In genomic region chr7:83616268-83616667, GRCm38 (mm10) we compare ENCODE assay signal across 20 mouse cellular contexts. TPM values are rescaled to one million over a fixed set of nuclear protein-coding genes. Genes with fewer than 3 reads are reported as not detected.
DNase-seq lines count a peak whose midpoint lies in the region; ATAC-seq and TF ChIP-seq lines count a peak whose summit lies in the region.
"Had no signal": no experiment of that assay in that cellular context is flagged by ENCODE, and none has a peak within 500 bp of the region (broad histone marks: within the 10 kb centered on the region; RNA-seq: fewer than 3 reads in every experiment).

No protein-coding gene starts in this region.

- no peaks in the 10 kb centered on the region for H3K9me3 ChIP-seq in kidney, postnatal 0 days (replicated peaks; ENCODE audit: low read length)
- H3K9me3 ChIP-seq: embryonic facial prominence, embryonic 10.5 days; midbrain, embryonic 15.5 days; stomach, embryonic 15.5 days had no signal

- TF ChIP-seq POLR2A in bone marrow, adult 2 months (IDR thresholded peaks at IDR 0.05; ENCODE audit: borderline replicate concordance, control insufficient read depth, low read depth, low read length), result no peak

- peak; percentile 19 for DNase-seq in kidney, postnatal 0 days (ENCODE audit: low spot score)
- no peak for DNase-seq in kidney, adult 11 months
- peak; percentile 81 for DNase-seq in A20 (ENCODE audit: low read depth, low spot score)
- peak; percentile 39 to 42 for DNase-seq in monocyte, adult 2 months (ENCODE audit: low read depth in 1 of 2, low spot score in 2 of 2)
- DNase-seq in thymus, postnatal 25 days, result no peak
- DNase-seq in gastrocnemius, postnatal 36 days, result no peak
- DNase-seq: adrenal gland, postnatal 10 days; cerebellum, adult 18-20 months; gastrocnemius, adult 2 months; kidney, adult 18-20 months; kidney, postnatal 4 days; right cerebral cortex, postnatal 4 days; thymus, adult 18-20 months had no signal

- intact Hi-C loops in gastrocnemius, postnatal 36 days (cut with DNase I), result no loop called here

- 64% methylated on average over 3 of the region's 3 CpGs for WGBS in kidney, postnatal 0 days
- 34% methylated on average over 3 of the region's 3 CpGs for WGBS in bone marrow, adult 2 months

- ATAC-seq in kidney, postnatal 0 days (replicated peaks; ENCODE audit: low FRiP score, low read depth), result no peak
- ATAC-seq: midbrain, embryonic 15.5 days; Patski had no signal

- no peak overlapping the region for H3K27ac ChIP-seq in kidney, postnatal 0 days
- peak overlapping the region; percentile 2; the same call in 1 of the 2 replicates for H3K27ac ChIP-seq in bone marrow, adult 2 months (ENCODE audit: control insufficient read depth, insufficient read depth, low read depth, low read length, poor library complexity)
- H3K27ac ChIP-seq: embryonic facial prominence, embryonic 10.5 days; gastrocnemius, adult 2 months; liver, embryonic 14.5 days; midbrain, embryonic 15.5 days; stomach, embryonic 15.5 days had no signal

- H3K27me3 ChIP-seq in kidney, postnatal 0 days (ENCODE audit: insufficient read depth, low read length), result no peaks in the 10 kb centered on the region
- H3K27me3 ChIP-seq: midbrain, embryonic 15.5 days; Patski; stomach, embryonic 15.5 days had no signal

- no peaks in the 10 kb centered on the region for H3K36me3 ChIP-seq in kidney, postnatal 0 days (ENCODE audit: insufficient read depth, low read length)
- H3K36me3 ChIP-seq: embryonic facial prominence, embryonic 10.5 days; midbrain, embryonic 15.5 days; stomach, embryonic 15.5 days had no signal

- TF ChIP-seq CTCF in kidney, postnatal 0 days (IDR thresholded peaks at IDR 0.05; ENCODE audit: low read depth), result no peak
- TF ChIP-seq CTCF in bone marrow, adult 2 months (IDR thresholded peaks at IDR 0.05; ENCODE audit: control insufficient read depth, insufficient read depth, low read length), result no peak

- H3K4me1 ChIP-seq in kidney, postnatal 0 days (replicated peaks; ENCODE audit: insufficient read depth, low read length), result peaks cover 10% of the 10 kb centered on the region; the same call in 1 of the 2 replicates
- H3K4me1 ChIP-seq in bone marrow, adult 2 months (ENCODE audit: control insufficient read depth, insufficient read depth, low read length), result peaks cover 2% of the 10 kb centered on the region; the same call in 1 of the 2 replicates
- H3K4me1 ChIP-seq: midbrain, embryonic 15.5 days; stomach, embryonic 15.5 days had no signal

- H3K4me3 ChIP-seq in kidney, postnatal 0 days (replicated peaks; ENCODE audit: low read depth, low read length), result no peak overlapping the region
- H3K4me3 ChIP-seq in bone marrow, adult 2 months (replicated peaks; ENCODE audit: control insufficient read depth, low read depth, low read length), result no peak overlapping the region
- H3K4me3 ChIP-seq: embryonic facial prominence, embryonic 10.5 days; gastrocnemius, adult 2 months; midbrain, embryonic 15.5 days; stomach, embryonic 15.5 days had no signal

- H3K4me2 ChIP-seq in kidney, postnatal 0 days (ENCODE audit: low read length), result no peak overlapping the region
- H3K4me2 ChIP-seq: midbrain, embryonic 15.5 days; stomach, embryonic 15.5 days had no signal

- H3K9ac ChIP-seq in kidney, postnatal 0 days (ENCODE audit: low read depth, low read length), result no peak overlapping the region
- H3K9ac ChIP-seq: liver, embryonic 14.5 days; midbrain, embryonic 15.5 days; stomach, embryonic 15.5 days had no signal

RNA-seq across cellular contexts. Expression of gene Stard5, which starts 15.5 kb away (rescaled TPM):
- polyA plus RNA-seq in kidney, postnatal 0 days (2015; fragmentation: Nextera tagmentation; extraction: Ambion mirVana), result 45.9 and 51.2 TPM in 2 replicates
- 6.4 and 9.0 TPM in 2 replicates for polyA plus RNA-seq in bone marrow, adult 2 months (2011; ENCODE audit: insufficient read depth, insufficient read length, low replicate concordance, missing spikeins)
- 1 to 10 TPM; 4.2 to 4.7 TPM for total RNA-seq in gastrocnemius, postnatal 36 days (2021)

RNA-seq across cellular contexts. Expression of gene Tmc3, which starts 31.5 kb away (rescaled TPM):
- 1.9 and 2.3 TPM in 2 replicates for polyA plus RNA-seq in kidney, postnatal 0 days (2015; fragmentation: Nextera tagmentation; extraction: Ambion mirVana)
- 0.65 and 0.86 TPM in 2 replicates for polyA plus RNA-seq in bone marrow, adult 2 months (2011; ENCODE audit: insufficient read depth, insufficient read length, low replicate concordance, missing spikeins)
- under 1 TPM in 1 of 2 experiments, not detected in 1; 0.10 TPM for total RNA-seq in gastrocnemius, postnatal 36 days (2021)
- total RNA-seq: gastrocnemius, adult 2 months had no signal
- polyA plus RNA-seq: lung, embryonic 16.5 days had no signal

Comparison
In these comparisons a context has a peak if more than half of its experiments do, and no peak if none do; other contexts are left out.
1. DNase-seq: peak in kidney, postnatal 0 days (single experiment), A20 (single experiment) and monocyte, adult 2 months (2 of 2); none in kidney, adult 11 months (single experiment), thymus, postnatal 25 days (single experiment) and gastrocnemius, postnatal 36 days (0 of 2).